In genomic region chr16:32513401-32513800, GRCm38 (mm10) we compare ENCODE assay signal across 21 mouse cellular contexts. TPM values are rescaled to one million over a fixed set of nuclear protein-coding genes. Genes with fewer than 3 reads are reported as not detected.
DNase-seq lines count a peak whose midpoint lies in the region; ATAC-seq lines count a peak whose summit lies in the region.
"Had no signal": no experiment of that assay in that cellular context is flagged by ENCODE, and none has a peak within 500 bp of the region (broad histone marks: within the 10 kb centered on the region; RNA-seq: fewer than 3 reads in every experiment).

No protein-coding gene starts in this region.

- intact Hi-C loops in heart, postnatal 14 days (cut with DNase I), result no loop called here

- no peak overlapping the region for H3K9ac ChIP-seq in midbrain, embryonic 13.5 days (replicated peaks)
- H3K9ac ChIP-seq in limb, embryonic 15.5 days, result no peak overlapping the region
- H3K9ac ChIP-seq in intestine, embryonic 15.5 days, result no peak overlapping the region
- H3K9ac ChIP-seq: heart, embryonic 15.5 days; midbrain, embryonic 15.5 days had no signal

- WGBS in heart, embryonic 10.5 days, result 86% methylated on average over 6 of the region's 6 CpGs
- WGBS in midbrain, embryonic 10.5 days, result 88% methylated on average over 6 of the region's 6 CpGs
- WGBS in midbrain, embryonic 13.5 days, result 95% methylated on average over 6 of the region's 6 CpGs
- WGBS in limb, embryonic 15.5 days, result 78% methylated on average over 6 of the region's 6 CpGs
- 90% methylated on average over 6 of the region's 6 CpGs for WGBS in intestine, embryonic 15.5 days

- peak overlapping the region; percentile 87 for H3K27ac ChIP-seq in heart, embryonic 10.5 days
- peak overlapping the region; percentile 71 for H3K27ac ChIP-seq in midbrain, embryonic 10.5 days (replicated peaks)
- H3K27ac ChIP-seq in midbrain, embryonic 13.5 days, result no peak overlapping the region
- peak overlapping the region; percentile 65; the same call in 1 of the 2 replicates for H3K27ac ChIP-seq in limb, embryonic 15.5 days
- no peak overlapping the region for H3K27ac ChIP-seq in intestine, embryonic 15.5 days
- H3K27ac ChIP-seq: heart, embryonic 15.5 days; macrophage; midbrain, embryonic 15.5 days had no signal

- H3K36me3 ChIP-seq in heart, embryonic 10.5 days, result no peaks in the 10 kb centered on the region
- H3K36me3 ChIP-seq in midbrain, embryonic 10.5 days, result no peaks in the 10 kb centered on the region
- no peaks in the 10 kb centered on the region for H3K36me3 ChIP-seq in midbrain, embryonic 13.5 days
- no peaks in the 10 kb centered on the region for H3K36me3 ChIP-seq in limb, embryonic 15.5 days
- H3K36me3 ChIP-seq in intestine, embryonic 15.5 days, result no peaks in the 10 kb centered on the region
- H3K36me3 ChIP-seq: heart, embryonic 15.5 days; midbrain, embryonic 15.5 days had no signal

- H3K4me2 ChIP-seq in midbrain, embryonic 13.5 days (replicated peaks), result no peak overlapping the region
- no peak overlapping the region for H3K4me2 ChIP-seq in limb, embryonic 15.5 days
- no peak overlapping the region for H3K4me2 ChIP-seq in intestine, embryonic 15.5 days (replicated peaks)
- H3K4me2 ChIP-seq: heart, embryonic 15.5 days; midbrain, embryonic 15.5 days had no signal

- H3K27me3 ChIP-seq in heart, embryonic 10.5 days (ENCODE audit: insufficient read depth, poor library complexity, severe bottlenecking), result no peaks in the 10 kb centered on the region
- no peaks in the 10 kb centered on the region for H3K27me3 ChIP-seq in midbrain, embryonic 10.5 days (ENCODE audit: low read depth, poor library complexity, severe bottlenecking)
- H3K27me3 ChIP-seq in midbrain, embryonic 13.5 days, result no peaks in the 10 kb centered on the region
- H3K27me3 ChIP-seq in limb, embryonic 15.5 days, result no peaks in the 10 kb centered on the region
- no peaks in the 10 kb centered on the region for H3K27me3 ChIP-seq in intestine, embryonic 15.5 days (replicated peaks)
- H3K27me3 ChIP-seq: heart, embryonic 15.5 days; midbrain, embryonic 15.5 days had no signal

- H3K4me1 ChIP-seq in heart, embryonic 10.5 days, result peaks cover 62% of the 10 kb centered on the region
- H3K4me1 ChIP-seq in midbrain, embryonic 10.5 days, result peaks cover 63% of the 10 kb centered on the region
- H3K4me1 ChIP-seq in midbrain, embryonic 13.5 days (replicated peaks), result peaks cover 35% of the 10 kb centered on the region
- peaks cover 37% of the 10 kb centered on the region for H3K4me1 ChIP-seq in limb, embryonic 15.5 days
- peaks cover 44% of the 10 kb centered on the region for H3K4me1 ChIP-seq in intestine, embryonic 15.5 days (replicated peaks)

- no peak for ATAC-seq in midbrain, embryonic 13.5 days
- no peak for ATAC-seq in limb, embryonic 15.5 days (ENCODE audit: insufficient number of reproducible peaks, low FRiP score, low TSS enrichment, low read depth)
- ATAC-seq in intestine, embryonic 15.5 days, result no peak
- ATAC-seq: activated CD4-positive, CD25-positive, alpha-beta regulatory T cell, adult 4 months; inflammation-experienced regulatory T-cells, adult 6 months; midbrain, embryonic 15.5 days had no signal

- no peak overlapping the region for H3K4me3 ChIP-seq in heart, embryonic 10.5 days
- H3K4me3 ChIP-seq in midbrain, embryonic 10.5 days, result no peak overlapping the region
- no peak overlapping the region for H3K4me3 ChIP-seq in midbrain, embryonic 13.5 days (replicated peaks)
- H3K4me3 ChIP-seq in limb, embryonic 15.5 days, result no peak overlapping the region
- H3K4me3 ChIP-seq in intestine, embryonic 15.5 days (replicated peaks), result no peak overlapping the region
- H3K4me3 ChIP-seq: heart, embryonic 15.5 days; midbrain, embryonic 15.5 days had no signal

- DNase-seq in heart, embryonic 10.5 days (ENCODE audit: low spot score), result no peak
- DNase-seq in heart, postnatal 14 days, result no peak
- no peak for DNase-seq in midbrain, embryonic 10.5 days (ENCODE audit: low spot score)
- DNase-seq in adrenal gland, postnatal 36 days, result no peak
- DNase-seq in gastrocnemius, postnatal 10 days, result no peak
- DNase-seq: B cell, adult 2 months; cerebellum, adult 11 months; kidney, postnatal 10 days had no signal

- H3K9me3 ChIP-seq in heart, embryonic 10.5 days, result no peaks in the 10 kb centered on the region
- H3K9me3 ChIP-seq in midbrain, embryonic 10.5 days (replicated peaks), result no peaks in the 10 kb centered on the region
- H3K9me3 ChIP-seq in midbrain, embryonic 13.5 days, result no peaks in the 10 kb centered on the region
- no peaks in the 10 kb centered on the region for H3K9me3 ChIP-seq in limb, embryonic 15.5 days
- H3K9me3 ChIP-seq in intestine, embryonic 15.5 days, result no peaks in the 10 kb centered on the region
- H3K9me3 ChIP-seq: heart, embryonic 15.5 days; midbrain, embryonic 15.5 days had no signal

RNA-seq across cellular contexts. Expression of gene Zdhhc19, which starts 17.3 kb away (rescaled TPM):
- not detected in 2 replicates for polyA plus RNA-seq in heart, embryonic 10.5 days (2016; fragmentation: Nextera tagmentation; extraction: Ambion mirVana)
- total RNA-seq in heart, postnatal 14 days (2021), result not detected
- polyA plus RNA-seq in midbrain, embryonic 10.5 days (2016; fragmentation: Nextera tagmentation; extraction: Ambion mirVana), result not detected in 2 replicates
- polyA plus RNA-seq in midbrain, embryonic 13.5 days (2015; fragmentation: Nextera tagmentation; extraction: Ambion mirVana), result not detected in 2 replicates
- not detected in 2 replicates for polyA plus RNA-seq in limb, embryonic 15.5 days (2015; fragmentation: Nextera tagmentation; extraction: Ambion mirVana)
- total RNA-seq in adrenal gland, postnatal 36 days (2021), result not detected
- total RNA-seq in gastrocnemius, postnatal 10 days (2021), result not detected
- 1.1 and 1.2 TPM in 2 replicates for polyA plus RNA-seq in intestine, embryonic 15.5 days (2015; fragmentation: Nextera tagmentation; extraction: Ambion mirVana)
- total RNA-seq: common myeloid progenitor, adult 5-6 weeks; layer of hippocampus, postnatal 14 days; left cerebral cortex, postnatal 25 days had no signal
- polyA plus RNA-seq: activated CD4-positive, CD25-positive, alpha-beta regulatory T cell, adult 4 months; frontal cortex, adult 2 months; heart, embryonic 15.5 days; macrophage; midbrain, embryonic 15.5 days; neural tube, embryonic 11.5 days had no signal

RNA-seq across cellular contexts. Expression of gene Slc51a, which starts 25.7 kb away (rescaled TPM):
- polyA plus RNA-seq in heart, embryonic 10.5 days (2016; fragmentation: Nextera tagmentation; extraction: Ambion mirVana), result 4.2 and 5.1 TPM in 2 replicates
- 1 to 10 TPM; 2.3 TPM for total RNA-seq in heart, postnatal 14 days (2021)
- polyA plus RNA-seq in midbrain, embryonic 10.5 days (2016; fragmentation: Nextera tagmentation; extraction: Ambion mirVana), result 0.16 and 0.35 TPM in 2 replicates
- polyA plus RNA-seq in midbrain, embryonic 13.5 days (2015; fragmentation: Nextera tagmentation; extraction: Ambion mirVana), result 0.27 and 0.39 TPM in 2 replicates
- polyA plus RNA-seq in limb, embryonic 15.5 days (2015; fragmentation: Nextera tagmentation; extraction: Ambion mirVana), result 0.06 and 0.12 TPM in 2 replicates
- under 1 TPM in 1 of 2 experiments, not detected in 1; 0.36 TPM for total RNA-seq in adrenal gland, postnatal 36 days (2021)
- total RNA-seq in gastrocnemius, postnatal 10 days (2021), result not detected
- 97.1 and 104 TPM in 2 replicates for polyA plus RNA-seq in intestine, embryonic 15.5 days (2015; fragmentation: Nextera tagmentation; extraction: Ambion mirVana)
- total RNA-seq: common myeloid progenitor, adult 5-6 weeks; layer of hippocampus, postnatal 14 days; left cerebral cortex, postnatal 25 days had no signal
- polyA plus RNA-seq: activated CD4-positive, CD25-positive, alpha-beta regulatory T cell, adult 4 months; frontal cortex, adult 2 months; inflammation-experienced regulatory T-cells, adult 6 months had no signal

Comparison
In these comparisons a context has a peak if more than half of its experiments do, and no peak if none do; other contexts are left out.
1. H3K27ac ChIP-seq: peak in heart, embryonic 10.5 days (single experiment), midbrain, embryonic 10.5 days (single experiment) and limb, embryonic 15.5 days (single experiment); none in midbrain, embryonic 13.5 days (single experiment) and intestine, embryonic 15.5 days (single experiment).
2. RNA of gene Slc51a, which starts 25.7 kb away (polyA plus RNA-seq): 97.1 to 104 TPM in intestine, embryonic 15.5 days; 4.2 to 5.1 TPM in heart, embryonic 10.5 days, 0.16 to 0.35 TPM in midbrain, embryonic 10.5 days, 0.27 to 0.39 TPM in midbrain, embryonic 13.5 days and 0.06 to 0.12 TPM in limb, embryonic 15.5 days; every median in the first group is over 10 times any median in the second.